In genomic region chr16:96945468-96946302, GRCm38 (mm10) we compare ENCODE assay signal across 12 mouse cellular contexts.
DNase-seq lines count a peak whose midpoint lies in the region; ATAC-seq and TF ChIP-seq lines count a peak whose summit lies in the region.
"Had no signal": no experiment of that assay in that cellular context is flagged by ENCODE, and none has a peak within 500 bp of the region (broad histone marks: within the 10 kb centered on the region; RNA-seq: fewer than 3 reads in every experiment).

No protein-coding gene starts in this region.

- H3K9me3 ChIP-seq in forebrain, embryonic 15.5 days = no peaks in the 10 kb centered on the region
- no peaks in the 10 kb centered on the region for H3K9me3 ChIP-seq in midbrain, embryonic 13.5 days

- H3K4me3 ChIP-seq in cerebellum, adult 2 months (replicated peaks; ENCODE audit: insufficient read depth, low read depth, low read length) = no peak overlapping the region
- H3K4me3 ChIP-seq in forebrain, embryonic 15.5 days = no peak overlapping the region
- no peak overlapping the region for H3K4me3 ChIP-seq in midbrain, embryonic 13.5 days (replicated peaks)
- H3K4me3 ChIP-seq: erythroblast, embryonic 14.5 days; left cerebral cortex, adult 2 months had no signal

- no peaks in the 10 kb centered on the region for H3K27me3 ChIP-seq in cerebellum, adult 2 months (ENCODE audit: control insufficient read depth, insufficient read depth, low read length)
- no peaks in the 10 kb centered on the region for H3K27me3 ChIP-seq in forebrain, embryonic 15.5 days
- no peaks in the 10 kb centered on the region for H3K27me3 ChIP-seq in midbrain, embryonic 13.5 days

- peak; percentile 51 for DNase-seq in ZHBTc4 (ENCODE audit: low read depth, low spot score)
- DNase-seq in cerebellum, adult 2 months = peak; percentile 47 to 70
- DNase-seq in adrenal gland, adult (ENCODE audit: inconsistent age in 2 of 2, low spot score in 1 of 2) = no peak
- no peak for DNase-seq in adrenal gland, adult 2 months
- no peak for DNase-seq in heart, postnatal 4 days
- DNase-seq in urinary bladder, postnatal 10 days (ENCODE audit: low spot score) = no peak
- DNase-seq: lung, adult 2 months had no signal

- no peak for TF ChIP-seq CTCF in cerebellum, adult 2 months (IDR thresholded peaks at IDR 0.05; ENCODE audit: borderline replicate concordance, insufficient read depth, low read depth, low read length)

- no peak overlapping the region for H3K9ac ChIP-seq in forebrain, embryonic 15.5 days (replicated peaks)
- H3K9ac ChIP-seq in midbrain, embryonic 13.5 days (replicated peaks) = peak overlapping the region; percentile 32; the same call in 1 of the 2 replicates

- H3K4me1 ChIP-seq in cerebellum, adult 2 months (ENCODE audit: control insufficient read depth, insufficient read depth, low read length) = peaks cover 6% of the 10 kb centered on the region; the same call in 1 of the 2 replicates
- H3K4me1 ChIP-seq in forebrain, embryonic 15.5 days = peaks cover 19% of the 10 kb centered on the region
- peaks cover 23% of the 10 kb centered on the region for H3K4me1 ChIP-seq in midbrain, embryonic 13.5 days (replicated peaks)

- no peak overlapping the region for H3K4me2 ChIP-seq in forebrain, embryonic 15.5 days (replicated peaks)
- peak overlapping the region; percentile 26 for H3K4me2 ChIP-seq in midbrain, embryonic 13.5 days (replicated peaks)

- H3K27ac ChIP-seq in cerebellum, adult 2 months (ENCODE audit: insufficient read depth, low read length) = no peak overlapping the region
- peak overlapping the region; percentile 49 for H3K27ac ChIP-seq in forebrain, embryonic 15.5 days (replicated peaks)
- peak overlapping the region; percentile 86 for H3K27ac ChIP-seq in midbrain, embryonic 13.5 days
- H3K27ac ChIP-seq: left cerebral cortex, adult 2 months had no signal

- whole genome bisulfite sequencing in cerebellum, adult 2 months = 36% methylated on average over 11 of the region's 11 CpGs
- 29% methylated on average over 11 of the region's 11 CpGs for WGBS in forebrain, embryonic 15.5 days
- 32% methylated on average over 11 of the region's 11 CpGs for WGBS in midbrain, embryonic 13.5 days

- H3K36me3 ChIP-seq in forebrain, embryonic 15.5 days = no peaks in the 10 kb centered on the region
- no peaks in the 10 kb centered on the region for H3K36me3 ChIP-seq in midbrain, embryonic 13.5 days

- peak; percentile 53 for ATAC-seq in forebrain, embryonic 15.5 days (replicated peaks)
- ATAC-seq in midbrain, embryonic 13.5 days = peak; percentile 84
- ATAC-seq: intestine, embryonic 16.5 days had no signal

- no peak for TF ChIP-seq POLR2A in cerebellum, adult 2 months (IDR thresholded peaks at IDR 0.05; ENCODE audit: borderline replicate concordance, insufficient read depth, low read length)

Comparison
In these comparisons a context has a peak if more than half of its experiments do, and no peak if none do; other contexts are left out.
1. DNase-seq: peak in ZHBTc4 (single experiment) and cerebellum, adult 2 months (2 of 2); none in adrenal gland, adult (0 of 2), adrenal gland, adult 2 months (single experiment), heart, postnatal 4 days (single experiment) and urinary bladder, postnatal 10 days (single experiment).